Mouse (Mus musculus) left cerebral cortex, postnatal 10 days (tissue): Measurements from ENCODE around the gene Spata31d1d. TPM values are rescaled to one million over a fixed set of nuclear protein-coding genes. Genes with fewer than 3 reads are reported as not detected.

ENCODE experiments used
- DNase-seq, 2 experiments: peaks; one replicate each; pipeline ENCODE4 v3.0.0; 2021 to 2022; ENCODE audit warnings: low spot score in 2 of 2, mixed read lengths in 1 of 2; ENCODE audit errors: extremely low spot score in 1 of 2
- intact Hi-C: fragments of 180-260 bp; cut with DNase I; formaldehyde crosslinking; loops from one replicate; pipeline ENCODE4 v1.15.1; 2025
- total RNA-seq, 2 experiments: library from RNA; stranded (reverse); gene quantifications; 2 replicates each; pipeline ENCODE4 v1.2.3; 2021

Spata31d1d gene
- total RNA-seq, 2 experiments from 2014 or later = not detected

DNA sequence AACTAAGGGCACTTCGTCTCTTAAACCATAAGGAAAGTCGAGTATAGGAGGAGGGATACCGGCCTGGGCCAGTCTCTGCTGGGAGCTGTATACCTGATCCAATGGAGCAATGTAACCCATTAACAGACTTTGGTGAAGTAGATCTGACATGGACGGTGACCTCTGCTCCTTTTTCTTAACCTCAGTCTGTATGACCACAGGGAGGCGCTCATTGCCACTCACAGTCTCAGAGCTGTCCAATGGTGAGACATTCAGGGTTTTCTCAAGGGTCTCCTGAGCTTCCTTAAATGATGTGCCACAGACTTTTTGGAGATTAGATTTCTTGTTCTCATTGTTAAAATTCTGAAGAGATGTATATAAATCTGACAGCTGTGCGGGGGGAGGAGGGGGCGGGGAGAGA is 41.0 kb downstream of the Spata31d1d start:
- intact Hi-C loops = no loop called here
- DNase-seq = no peak

DNA sequence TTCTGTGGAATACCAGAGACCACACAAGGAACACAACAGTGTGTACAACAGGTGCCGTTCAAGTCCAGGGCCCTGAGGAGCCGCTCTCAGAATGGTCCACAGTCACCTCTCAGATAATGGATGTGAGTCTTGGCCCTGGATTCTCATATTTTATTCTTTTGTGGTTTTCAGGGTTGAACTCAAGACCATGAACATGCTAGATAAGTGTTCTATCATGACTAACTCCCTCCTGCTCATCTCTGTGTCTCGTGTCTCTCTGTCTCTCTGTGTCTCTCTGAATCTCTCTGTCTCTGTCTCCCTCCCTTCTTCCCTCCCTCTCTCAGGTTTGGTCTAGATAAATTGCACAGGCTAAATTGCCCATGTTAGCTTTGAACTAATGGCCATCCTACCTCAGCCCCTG is 41.7 kb downstream of the Spata31d1d start:
- intact Hi-C loops = no loop called here

GRCm38 (mm10) chr13:59689313-59689712 is 42.2 kb downstream of the Spata31d1d start:
- intact Hi-C loops = no loop called here
- DNase-seq = no peak

More for the DNA sequence above, 41.7 kb downstream of the Spata31d1d start:
- DNase-seq = no peak

GRCm38 (mm10) chr13:59688338-59688770 is 43.2 kb downstream of the Spata31d1d start:
- intact Hi-C loops = no loop called here
- DNase-seq = peak in 1 of 2 experiments; percentile 42

DNA sequence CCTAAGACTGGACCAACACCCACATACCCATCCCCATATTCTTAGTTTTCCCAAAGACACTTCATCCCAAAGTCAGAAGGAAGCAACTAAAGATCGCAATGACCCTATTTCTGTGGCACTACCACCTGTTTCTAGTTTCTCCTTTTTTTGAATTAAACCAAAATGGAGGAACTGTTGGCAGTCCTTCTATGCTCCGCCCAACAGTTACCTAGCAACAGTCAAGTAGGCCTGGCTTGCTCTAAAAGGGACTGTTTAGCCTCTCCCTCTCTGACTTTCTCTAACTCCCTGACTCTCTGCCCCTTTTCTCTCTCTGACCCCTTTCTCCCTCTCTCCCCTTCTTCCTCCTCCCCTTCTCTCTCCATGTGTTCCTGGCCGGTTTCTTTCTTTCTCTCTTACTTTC is 46.3 kb downstream of the Spata31d1d start:
- DNase-seq = no peak

GRCm38 (mm10) chr13:59682629-59683028 is 48.9 kb downstream of the Spata31d1d start:
- no peak for DNase-seq
- intact Hi-C loops = no loop called here

More for the DNA sequence above, 46.3 kb downstream of the Spata31d1d start:
- intact Hi-C loops = no loop called here

DNA sequence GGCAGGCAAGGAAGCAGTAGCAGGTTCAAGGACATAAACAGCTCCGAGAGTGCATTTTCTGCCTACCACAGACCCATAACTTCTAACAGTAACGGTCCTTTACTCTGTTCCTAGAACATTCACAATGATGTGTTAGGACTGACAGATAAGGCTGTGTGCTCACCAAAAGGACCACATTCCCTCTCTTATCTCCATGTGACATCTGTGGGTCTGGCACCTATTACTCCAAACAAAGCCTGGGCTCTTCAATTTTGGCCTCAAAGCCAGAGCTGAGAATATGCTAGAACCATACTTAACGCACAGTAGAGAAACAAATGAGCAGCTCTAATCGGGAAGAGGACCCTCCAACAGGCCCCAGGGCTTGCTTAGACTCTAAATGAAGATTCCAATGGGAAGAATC is 51.6 kb downstream of the Spata31d1d start:
- intact Hi-C loops = loop anchor here (5.0 kb wide), 1 partner anchor 47 kb away; no protein-coding TSS in a partner anchor
- DNase-seq = no peak

- DNase-seq = no peak
- intact Hi-C loops = loop anchor here (5.0 kb wide), 1 partner anchor 48 kb away; no protein-coding TSS in a partner anchor
These were observed 52.2 kb downstream of the Spata31d1d start for GRCm38 (mm10) chr13:59679306-59679705.

- intact Hi-C loops = loop anchor here (5.0 kb wide), 1 partner anchor 51 kb away; no protein-coding TSS in a partner anchor
- no peak for DNase-seq
These were observed 55.0 kb downstream of the Spata31d1d start for GRCm38 (mm10) chr13:59676316-59677229.

Other genes starting within 250 kb of the Spata31d1d start
- 100 to 1,000 TPM; 390 to 408 TPM for gene Agtpbp1, start 146.5 kb downstream of the Spata31d1d start, total RNA-seq
- gene Naa35, start 146.5 kb downstream of the Spata31d1d start, total RNA-seq = 100 to 1,000 TPM in 1 of 2 experiments, 10 to 100 TPM in 1; 99.0 to 107 TPM
- 10 to 100 TPM; 15.5 to 15.9 TPM for gene Golm1, start 55.9 kb downstream of the Spata31d1d start, total RNA-seq
- gene 4921517D22Rik, start 37.6 kb downstream of the Spata31d1d start, total RNA-seq = not detected
- under 1 TPM; 0.19 to 0.20 TPM for gene Spata31d1a, start 21.4 kb downstream of the Spata31d1d start, total RNA-seq
- gene Spata31d1b, start 19.5 kb downstream of the Spata31d1d start, total RNA-seq = not detected
- gene 1700014D04Rik, start 15.0 kb upstream of the Spata31d1d start, total RNA-seq = under 1 TPM; 0.43 to 0.81 TPM
- gene Isca1, start 38.1 kb upstream of the Spata31d1d start, total RNA-seq = 100 to 1,000 TPM; 101 to 107 TPM
- not detected for gene Gm49354, start 50.5 kb upstream of the Spata31d1d start, total RNA-seq
- 10 to 100 TPM; 67.4 to 67.6 TPM for gene Tut7, start 91.4 kb upstream of the Spata31d1d start, total RNA-seq